Mouse (Mus musculus): ENCODE data around the gene Smarcd3. TPM values are rescaled to one million over a fixed set of nuclear protein-coding genes. Genes with fewer than 3 reads are reported as not detected.
"Not testable (repeated sequence)": the region's sequence is repeated elsewhere in the genome, so short reads cannot be mapped to it uniquely, and the experiment has no call there.

The Smarcd3 gene
- polyA plus RNA-seq, 1 experiment from 2014 or later: 46.2 TPM

- no peak within 1 kb of the TSS for H3K4me2 ChIP-seq (ENCODE audit: low read depth, low read length)
- ATAC-seq (replicated peaks; ENCODE audit: insufficient number of reproducible peaks, low FRiP score, low TSS enrichment, low read depth): no peak
- no peaks in the 10 kb centered on the region for H3K36me3 ChIP-seq (replicated peaks; ENCODE audit: control insufficient read depth, insufficient read depth, low read depth, low read length)
- H3K9me3 ChIP-seq (replicated peaks; ENCODE audit: control insufficient read depth, low read length): no peaks in the 10 kb centered on the region
- no peak within 1 kb of the TSS for H3K9ac ChIP-seq (replicated peaks; ENCODE audit: low read length)
- DNase-seq (ENCODE audit: low spot score): no peak
- H3K4me3 ChIP-seq (ENCODE audit: low read depth, low read length): no peak within 1 kb of the TSS
- H3K4me1 ChIP-seq (ENCODE audit: control insufficient read depth, insufficient read depth, low read length): no peaks in the 10 kb centered on the region
- H3K27me3 ChIP-seq (ENCODE audit: control insufficient read depth, insufficient read depth, low read length): no peaks in the 10 kb centered on the region
- WGBS: 75% methylated on average over 2 of the region's 2 CpGs
- H3K27ac ChIP-seq (replicated peaks; ENCODE audit: low read depth, low read length): no peak within 1 kb of the TSS
Measured at GRCm38 (mm10) chr5:24556709-24557108, 67.5 kb downstream of the Smarcd3 start, which contains the start of gene 4931409K22Rik. Gene 4931409K22Rik, minus strand, starts transcription at chr5:24556809.

GRCm38 (mm10) chr5:24555335-24555734, 68.9 kb downstream of the Smarcd3 start:
- H3K36me3 ChIP-seq (replicated peaks; ENCODE audit: control insufficient read depth, insufficient read depth, low read depth, low read length); ATAC-seq (replicated peaks; ENCODE audit: insufficient number of reproducible peaks, low FRiP score, low TSS enrichment, low read depth); H3K4me3 ChIP-seq (ENCODE audit: low read depth, low read length); H3K9me3 ChIP-seq (replicated peaks; ENCODE audit: control insufficient read depth, low read length); H3K27me3 ChIP-seq (ENCODE audit: control insufficient read depth, insufficient read depth, low read length); H3K4me2 ChIP-seq (ENCODE audit: low read depth, low read length); DNase-seq (ENCODE audit: low spot score); H3K4me1 ChIP-seq (ENCODE audit: control insufficient read depth, insufficient read depth, low read length); H3K9ac ChIP-seq (replicated peaks; ENCODE audit: low read length); H3K27ac ChIP-seq (replicated peaks; ENCODE audit: low read depth, low read length): not testable (repeated sequence)
- 93% methylated on average over 7 of the region's 7 CpGs for WGBS

- H3K27ac ChIP-seq (replicated peaks; ENCODE audit: low read depth, low read length): no peak overlapping the region
- no peaks in the 10 kb centered on the region for H3K27me3 ChIP-seq (ENCODE audit: control insufficient read depth, insufficient read depth, low read length)
- no peaks in the 10 kb centered on the region for H3K9me3 ChIP-seq (replicated peaks; ENCODE audit: control insufficient read depth, low read length)
- H3K4me3 ChIP-seq (ENCODE audit: low read depth, low read length): no peak overlapping the region
- WGBS: 51% methylated on average over 5 of the region's 5 CpGs
- no peaks in the 10 kb centered on the region for H3K4me1 ChIP-seq (ENCODE audit: control insufficient read depth, insufficient read depth, low read length)
- no peaks in the 10 kb centered on the region for H3K36me3 ChIP-seq (replicated peaks; ENCODE audit: control insufficient read depth, insufficient read depth, low read depth, low read length)
- DNase-seq (ENCODE audit: low spot score) (peak; percentile 74), ATAC-seq (replicated peaks; ENCODE audit: insufficient number of reproducible peaks, low FRiP score, low TSS enrichment, low read depth) (no peak)
- no peak overlapping the region for H3K4me2 ChIP-seq (ENCODE audit: low read depth, low read length)
- H3K9ac ChIP-seq (replicated peaks; ENCODE audit: low read length): no peak overlapping the region
Measured at GRCm38 (mm10) chr5:24553621-24554244, 70.5 kb downstream of the Smarcd3 start.

DNA sequence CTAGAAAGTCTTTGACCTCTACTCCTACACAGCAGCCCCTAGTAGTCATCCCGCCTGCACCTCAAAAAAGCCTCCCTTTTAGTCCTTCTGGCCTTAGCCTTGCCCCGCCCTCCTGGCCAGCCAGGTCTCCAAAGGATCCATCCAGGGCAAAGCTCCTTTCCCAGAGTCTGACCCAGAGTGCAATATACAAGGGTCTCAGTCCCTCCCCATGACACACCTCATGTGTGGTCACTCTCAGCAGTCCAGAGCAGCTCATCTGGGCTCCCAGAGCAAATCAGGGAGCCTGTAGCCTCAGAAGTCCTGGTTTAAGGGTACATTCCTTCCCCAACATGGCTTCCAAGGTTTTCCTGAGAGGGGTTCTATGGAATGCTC, 72.9 kb downstream of the Smarcd3 start:
- WGBS: 53% methylated on average over 2 of the region's 2 CpGs
- no peaks in the 10 kb centered on the region for H3K9me3 ChIP-seq (replicated peaks; ENCODE audit: control insufficient read depth, low read length)
- no peak for ATAC-seq (replicated peaks; ENCODE audit: insufficient number of reproducible peaks, low FRiP score, low TSS enrichment, low read depth)
- H3K9ac ChIP-seq (replicated peaks; ENCODE audit: low read length): no peak overlapping the region; the same call in 1 of the 2 replicates
- H3K4me3 ChIP-seq (ENCODE audit: low read depth, low read length): no peak overlapping the region
- no peaks in the 10 kb centered on the region for H3K4me1 ChIP-seq (ENCODE audit: control insufficient read depth, insufficient read depth, low read length)
- no peaks in the 10 kb centered on the region for H3K27me3 ChIP-seq (ENCODE audit: control insufficient read depth, insufficient read depth, low read length)
- no peak overlapping the region for H3K4me2 ChIP-seq (ENCODE audit: low read depth, low read length)
- no peak overlapping the region for H3K27ac ChIP-seq (replicated peaks; ENCODE audit: low read depth, low read length)
- no peaks in the 10 kb centered on the region for H3K36me3 ChIP-seq (replicated peaks; ENCODE audit: control insufficient read depth, insufficient read depth, low read depth, low read length)
- no peak for DNase-seq (ENCODE audit: low spot score)

- H3K4me3 ChIP-seq (ENCODE audit: low read depth, low read length): no peak overlapping the region
- H3K27ac ChIP-seq (replicated peaks; ENCODE audit: low read depth, low read length): no peak overlapping the region
- no peaks in the 10 kb centered on the region for H3K36me3 ChIP-seq (replicated peaks; ENCODE audit: control insufficient read depth, insufficient read depth, low read depth, low read length)
- peak; percentile 45 for DNase-seq (ENCODE audit: low spot score)
- no peak overlapping the region for H3K4me2 ChIP-seq (ENCODE audit: low read depth, low read length)
- no peaks in the 10 kb centered on the region for H3K4me1 ChIP-seq (ENCODE audit: control insufficient read depth, insufficient read depth, low read length)
- H3K27me3 ChIP-seq (ENCODE audit: control insufficient read depth, insufficient read depth, low read length): no peaks in the 10 kb centered on the region
- H3K9ac ChIP-seq (replicated peaks; ENCODE audit: low read length): no peak overlapping the region; the same call in none of the 2 replicates
- 32% methylated on average over 26 of the region's 26 CpGs for WGBS
- ATAC-seq (replicated peaks; ENCODE audit: insufficient number of reproducible peaks, low FRiP score, low TSS enrichment, low read depth): peak; percentile 57; the same call in 1 of the 2 replicates
- no peaks in the 10 kb centered on the region for H3K9me3 ChIP-seq (replicated peaks; ENCODE audit: control insufficient read depth, low read length)
Measured at GRCm38 (mm10) chr5:24550598-24551316, 73.5 kb downstream of the Smarcd3 start.

GRCm38 (mm10) chr5:24542643-24543042, 81.6 kb downstream of the Smarcd3 start:
- H3K9me3 ChIP-seq (replicated peaks; ENCODE audit: control insufficient read depth, low read length): no peaks in the 10 kb centered on the region
- 82% methylated on average over 7 of the region's 7 CpGs for whole genome bisulfite sequencing
- DNase-seq (ENCODE audit: low spot score) (no peak), ATAC-seq (replicated peaks; ENCODE audit: insufficient number of reproducible peaks, low FRiP score, low TSS enrichment, low read depth) (no peak)
- no peaks in the 10 kb centered on the region for H3K36me3 ChIP-seq (replicated peaks; ENCODE audit: control insufficient read depth, insufficient read depth, low read depth, low read length)
- no peak overlapping the region for H3K4me2 ChIP-seq (ENCODE audit: low read depth, low read length)
- no peak overlapping the region for H3K4me3 ChIP-seq (ENCODE audit: low read depth, low read length)
- H3K4me1 ChIP-seq (ENCODE audit: control insufficient read depth, insufficient read depth, low read length): peaks cover 3% of the 10 kb centered on the region; the same call in 1 of the 2 replicates
- H3K9ac ChIP-seq (replicated peaks; ENCODE audit: low read length): no peak overlapping the region
- no peaks in the 10 kb centered on the region for H3K27me3 ChIP-seq (ENCODE audit: control insufficient read depth, insufficient read depth, low read length)
- no peak overlapping the region for H3K27ac ChIP-seq (replicated peaks; ENCODE audit: low read depth, low read length)

DNA sequence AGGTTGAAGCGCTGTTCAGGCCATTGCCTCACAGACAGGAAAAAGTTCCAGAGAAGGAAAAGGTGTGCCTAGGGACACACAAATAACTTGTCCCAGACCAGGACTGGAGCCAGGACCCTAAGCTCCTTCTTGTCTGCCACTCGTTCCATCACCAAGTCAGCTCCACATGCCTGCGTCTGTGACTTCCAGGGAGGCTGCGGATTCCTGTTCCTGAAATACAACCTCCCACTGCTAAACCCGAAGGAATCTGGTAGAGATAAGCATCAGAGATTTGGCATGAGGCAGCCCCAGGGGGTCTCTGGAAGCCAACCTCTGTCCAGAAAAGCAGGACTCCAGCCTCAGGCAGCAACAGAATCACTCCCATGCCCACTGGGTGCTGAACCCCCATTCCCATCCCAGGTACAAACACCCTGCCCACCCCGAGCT, 83.1 kb downstream of the Smarcd3 start:
- H3K27me3 ChIP-seq (ENCODE audit: control insufficient read depth, insufficient read depth, low read length): no peaks in the 10 kb centered on the region
- no peaks in the 10 kb centered on the region for H3K9me3 ChIP-seq (replicated peaks; ENCODE audit: control insufficient read depth, low read length)
- no peaks in the 10 kb centered on the region for H3K36me3 ChIP-seq (replicated peaks; ENCODE audit: control insufficient read depth, insufficient read depth, low read depth, low read length)
- no peak for DNase-seq (ENCODE audit: low spot score)
- no peak overlapping the region for H3K4me3 ChIP-seq (ENCODE audit: low read depth, low read length)
- H3K4me2 ChIP-seq (ENCODE audit: low read depth, low read length): peak overlapping the region; percentile 4; the same call in 1 of the 2 replicates
- H3K27ac ChIP-seq (replicated peaks; ENCODE audit: low read depth, low read length): no peak overlapping the region
- no peak for ATAC-seq (replicated peaks; ENCODE audit: insufficient number of reproducible peaks, low FRiP score, low TSS enrichment, low read depth)
- H3K4me1 ChIP-seq (ENCODE audit: control insufficient read depth, insufficient read depth, low read length): peaks cover 3% of the 10 kb centered on the region; the same call in 1 of the 2 replicates
- H3K9ac ChIP-seq (replicated peaks; ENCODE audit: low read length): no peak overlapping the region
- WGBS: 24% methylated on average over 6 of the region's 6 CpGs
